Mouse (Mus musculus): ENCODE measurements around the gene Maml2. TPM values are rescaled to one million over a fixed set of nuclear protein-coding genes. Genes with fewer than 3 reads are reported as not detected.

The Maml2 gene
- polyA plus RNA-seq, 1 experiment from 2014 or later = 15.1 TPM

DNA sequence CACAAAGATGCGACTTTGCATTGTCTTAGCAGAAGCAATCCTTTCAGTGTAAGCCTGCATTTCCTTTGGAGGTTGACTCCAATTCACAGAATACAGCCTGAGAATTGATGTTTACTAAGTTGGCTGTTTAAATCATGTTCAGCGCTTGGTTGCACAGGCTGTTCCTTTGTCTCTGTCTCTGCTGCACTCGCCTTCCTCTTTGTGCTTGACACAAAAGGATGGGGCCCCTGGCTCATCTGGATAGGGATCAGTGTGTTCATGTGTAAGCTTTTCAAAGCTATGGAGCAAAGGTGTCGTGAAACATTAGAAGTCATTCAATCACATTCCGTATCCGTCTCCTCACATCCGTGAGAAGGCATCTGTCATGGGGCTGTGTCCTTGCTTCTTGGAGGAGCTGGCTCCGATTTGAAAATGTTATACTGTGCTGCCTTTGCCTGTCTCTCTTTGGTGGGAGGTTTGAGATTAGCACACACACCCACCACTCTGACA lies 354.7 kb downstream of the Maml2 start:
- no peak overlapping the region for H3K27ac ChIP-seq (ENCODE audit: low read length)
- TF ChIP-seq EP300 (IDR thresholded peaks at IDR 0.05) (no peak), CTCF (IDR thresholded peaks at IDR 0.05) (no peak)

DNA sequence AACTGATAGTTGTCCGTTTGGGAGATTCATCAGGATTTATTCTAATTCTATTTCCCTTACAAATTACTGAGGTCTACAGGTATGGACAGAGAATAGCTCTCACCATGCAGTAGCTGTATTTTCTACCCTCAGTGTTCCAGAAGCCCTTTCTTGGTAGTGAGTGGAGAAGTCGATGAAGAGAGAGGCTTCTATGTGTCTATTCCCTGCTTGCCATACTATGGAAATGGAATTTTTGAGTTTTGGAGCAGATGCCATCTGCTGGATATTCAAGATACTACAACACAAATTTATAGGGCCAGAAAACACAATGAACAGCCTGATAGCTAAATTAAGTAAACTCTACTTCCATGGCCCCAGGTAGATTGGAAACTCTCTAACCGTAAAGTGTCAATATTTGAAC lies 355.2 kb downstream of the Maml2 start:
- Histone ChIP-seq H3K4me1 (ENCODE audit: insufficient read depth, low read depth, low read length) (no peaks in the 10 kb centered on the region), H3K4me2 (replicated peaks; ENCODE audit: low read depth, low read length) (no peak overlapping the region), H3K27ac (ENCODE audit: low read length) (no peak overlapping the region), H3K27me3 (replicated peaks; ENCODE audit: insufficient read depth, low read length) (no peaks in the 10 kb centered on the region), H3K4me3 (ENCODE audit: low read depth, low read length) (no peak overlapping the region), H3K9me3 (ENCODE audit: low read length) (no peaks in the 10 kb centered on the region), H3K36me3 (ENCODE audit: insufficient read depth, low read length) (no peaks in the 10 kb centered on the region), H3K9ac (replicated peaks; ENCODE audit: low read depth) (no peak overlapping the region)
- ATAC-seq = peak; percentile 47
- TF ChIP-seq CTCF (IDR thresholded peaks at IDR 0.05) (peak; percentile 73), EP300 (IDR thresholded peaks at IDR 0.05) (0 out of 2 replicates have a peak, but pooled peaks have one; percentile 23)
- 22% methylated on average over 3 of the region's 3 CpGs for WGBS
- peak; percentile 81 for DNase-seq (ENCODE audit: low spot score)

More for the DNA sequence above, 354.7 kb downstream of the Maml2 start:
- DNase-seq (ENCODE audit: low spot score) (no peak), ATAC-seq (peak; percentile 11; the same call in 1 of the 2 replicates)
- Histone ChIP-seq H3K36me3 (ENCODE audit: insufficient read depth, low read length) (no peaks in the 10 kb centered on the region), H3K9ac (replicated peaks; ENCODE audit: low read depth) (no peak overlapping the region), H3K4me3 (ENCODE audit: low read depth, low read length) (no peak overlapping the region), H3K27me3 (replicated peaks; ENCODE audit: insufficient read depth, low read length) (no peaks in the 10 kb centered on the region), H3K9me3 (ENCODE audit: low read length) (no peaks in the 10 kb centered on the region), H3K4me1 (ENCODE audit: insufficient read depth, low read depth, low read length) (no peaks in the 10 kb centered on the region), H3K4me2 (replicated peaks; ENCODE audit: low read depth, low read length) (no peak overlapping the region)
- WGBS = 64% methylated on average over 8 of the region's 8 CpGs

DNA sequence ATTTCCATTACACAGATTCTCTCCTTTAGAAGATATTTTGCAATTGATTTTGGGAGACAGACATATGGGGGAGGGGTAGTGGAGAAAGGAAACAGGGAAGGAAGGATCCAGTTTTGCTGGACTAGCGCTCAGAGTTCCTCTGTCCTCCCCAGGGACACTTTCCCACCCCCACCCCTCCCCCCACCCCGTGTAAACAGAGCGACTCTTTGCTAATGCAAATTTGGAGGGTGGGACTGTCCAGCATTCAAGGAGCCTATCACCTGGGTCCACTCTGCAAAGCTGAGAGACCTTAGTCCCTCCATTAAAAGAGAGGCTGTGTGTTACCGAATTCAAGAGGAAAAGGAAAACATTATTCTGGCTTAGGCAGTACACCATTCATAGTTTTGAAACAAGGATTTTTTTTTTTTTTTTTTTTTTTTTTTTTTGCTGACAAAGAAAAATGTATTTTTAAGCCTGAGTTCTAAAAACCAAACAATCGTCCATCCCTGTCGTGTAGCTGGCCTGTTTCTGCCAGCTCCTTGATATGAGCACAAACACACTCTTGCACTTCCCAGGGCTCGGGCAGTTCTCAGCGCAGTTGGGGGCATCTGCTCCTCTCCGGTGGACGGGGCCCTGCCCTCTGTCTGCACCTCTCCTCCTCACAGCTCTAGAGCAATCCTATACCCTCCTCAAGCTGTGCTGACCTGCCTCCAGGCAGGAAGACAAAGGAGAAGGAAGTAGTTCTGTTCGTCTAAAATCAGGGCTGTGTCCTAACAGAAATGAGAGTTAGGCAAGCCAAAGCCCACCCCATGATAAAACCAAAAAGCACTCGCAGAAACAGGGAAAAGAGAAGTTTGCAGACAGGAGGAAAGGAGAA lies 364.2 kb downstream of the Maml2 start:
- Histone ChIP-seq H3K27ac (ENCODE audit: low read length) (peak overlapping the region; percentile 58; the same call in 1 of the 2 replicates), H3K27me3 (replicated peaks; ENCODE audit: insufficient read depth, low read length) (no peaks in the 10 kb centered on the region), H3K9ac (replicated peaks; ENCODE audit: low read depth) (no peak overlapping the region; the same call in 1 of the 2 replicates), H3K4me1 (ENCODE audit: insufficient read depth, low read depth, low read length) (peaks cover 9% of the 10 kb centered on the region; the same call in 1 of the 2 replicates), H3K9me3 (ENCODE audit: low read length) (no peaks in the 10 kb centered on the region), H3K4me3 (ENCODE audit: low read depth, low read length) (peak overlapping the region; percentile 19; the same call in 1 of the 2 replicates), H3K36me3 (ENCODE audit: insufficient read depth, low read length) (no peaks in the 10 kb centered on the region), H3K4me2 (replicated peaks; ENCODE audit: low read depth, low read length) (peak overlapping the region; percentile 49)
- DNase-seq (ENCODE audit: low spot score) (peak; percentile 49), ATAC-seq (peak; percentile 60)
- 7% methylated on average over 12 of the region's 12 CpGs for WGBS
- TF ChIP-seq EP300 (IDR thresholded peaks at IDR 0.05) (no peak), CTCF (IDR thresholded peaks at IDR 0.05) (no peak)

DNA sequence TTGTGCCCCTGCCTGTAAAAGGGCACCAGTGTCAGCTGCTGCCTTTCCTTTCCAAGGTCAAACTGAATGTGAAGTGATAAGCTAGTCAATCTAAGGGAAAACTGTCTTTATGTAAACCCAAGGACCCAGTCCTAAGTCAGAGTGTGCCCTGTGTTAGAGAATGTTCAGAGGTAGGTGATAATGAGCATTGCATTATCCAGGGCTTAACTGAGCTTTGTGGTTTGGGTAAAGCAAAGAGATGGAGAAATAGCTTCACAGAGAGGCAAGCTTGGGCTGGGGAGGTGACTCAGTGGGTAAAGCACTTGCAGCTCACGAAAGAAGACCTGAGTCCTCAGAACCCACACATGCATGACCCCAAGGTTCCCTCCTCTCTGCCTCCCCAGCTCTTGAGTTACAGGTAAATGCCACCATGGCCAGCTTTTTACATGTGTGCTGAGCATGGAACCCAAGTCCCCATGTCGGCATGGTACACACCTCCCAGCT lies 367.8 kb downstream of the Maml2 start:
- Histone ChIP-seq H3K9ac (replicated peaks; ENCODE audit: low read depth) (no peak overlapping the region), H3K4me1 (ENCODE audit: insufficient read depth, low read depth, low read length) (peaks cover 9% of the 10 kb centered on the region; the same call in 1 of the 2 replicates), H3K27me3 (replicated peaks; ENCODE audit: insufficient read depth, low read length) (no peaks in the 10 kb centered on the region), H3K4me3 (ENCODE audit: low read depth, low read length) (no peak overlapping the region), H3K9me3 (ENCODE audit: low read length) (no peaks in the 10 kb centered on the region), H3K27ac (ENCODE audit: low read length) (no peak overlapping the region), H3K4me2 (replicated peaks; ENCODE audit: low read depth, low read length) (no peak overlapping the region), H3K36me3 (ENCODE audit: insufficient read depth, low read length) (no peaks in the 10 kb centered on the region)
- no peak for DNase-seq (ENCODE audit: low spot score)
- no peak for TF ChIP-seq CTCF (IDR thresholded peaks at IDR 0.05)
- TF ChIP-seq EP300 (IDR thresholded peaks at IDR 0.05) = no peak
- 74% methylated on average over 2 of the region's 2 CpGs for WGBS
- no peak for ATAC-seq

DNA sequence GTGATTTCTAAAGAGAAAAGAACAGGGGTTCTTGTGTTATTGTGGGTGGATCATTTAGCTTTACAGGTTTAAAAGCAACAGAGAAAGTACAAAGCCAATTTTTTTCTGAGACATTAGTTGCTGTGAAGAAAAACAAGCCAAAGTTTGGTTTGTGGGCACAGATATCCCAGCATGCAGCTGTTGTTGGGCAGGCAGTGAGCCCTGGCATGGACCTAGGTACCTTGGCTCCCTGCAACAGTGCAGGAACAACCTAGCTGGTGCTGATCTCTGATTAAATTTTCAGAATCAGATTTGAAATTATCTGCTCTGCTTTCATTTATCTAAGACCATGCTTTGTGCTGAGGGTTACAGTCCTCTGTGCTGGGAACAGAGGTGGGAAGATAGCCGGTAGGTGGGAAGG lies 370.2 kb downstream of the Maml2 start:
- ATAC-seq = no peak
- Histone ChIP-seq H3K36me3 (ENCODE audit: insufficient read depth, low read length) (no peaks in the 10 kb centered on the region), H3K9me3 (ENCODE audit: low read length) (no peaks in the 10 kb centered on the region), H3K4me1 (ENCODE audit: insufficient read depth, low read depth, low read length) (no peaks in the 10 kb centered on the region), H3K27ac (ENCODE audit: low read length) (no peak overlapping the region), H3K9ac (replicated peaks; ENCODE audit: low read depth) (no peak overlapping the region), H3K4me2 (replicated peaks; ENCODE audit: low read depth, low read length) (no peak overlapping the region), H3K27me3 (replicated peaks; ENCODE audit: insufficient read depth, low read length) (no peaks in the 10 kb centered on the region), H3K4me3 (ENCODE audit: low read depth, low read length) (no peak overlapping the region)
- DNase-seq (ENCODE audit: low spot score) = no peak
- TF ChIP-seq CTCF (IDR thresholded peaks at IDR 0.05) = no peak
- no peak for TF ChIP-seq EP300 (IDR thresholded peaks at IDR 0.05)
- 96% methylated on average over 1 of the region's 1 CpGs for WGBS

DNA sequence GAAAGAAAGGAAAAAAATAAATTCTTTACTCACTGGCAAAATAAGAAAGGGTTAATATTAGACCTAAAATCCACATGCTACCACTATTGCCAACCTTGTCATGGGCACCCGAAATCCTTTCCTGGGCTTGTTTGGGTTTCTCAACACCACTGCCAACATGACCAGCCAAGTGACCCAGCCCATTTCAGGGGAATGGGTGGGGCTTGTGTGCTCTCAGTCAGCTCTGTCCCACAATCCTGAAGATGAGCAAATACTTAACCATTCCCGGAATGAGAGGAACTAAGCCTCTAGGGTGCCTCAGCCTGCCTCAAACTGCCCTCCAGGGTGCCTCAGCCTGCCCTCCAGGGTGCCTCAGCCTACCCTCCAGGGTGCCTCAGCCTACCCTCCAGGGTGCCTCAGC lies 371.0 kb downstream of the Maml2 start:
- H3K4me2 ChIP-seq (replicated peaks; ENCODE audit: low read depth, low read length) = no peak overlapping the region
- no peaks in the 10 kb centered on the region for H3K36me3 ChIP-seq (ENCODE audit: insufficient read depth, low read length)
- 31% methylated on average over 2 of the region's 2 CpGs for WGBS
- H3K27ac ChIP-seq (ENCODE audit: low read length) = no peak overlapping the region
- H3K4me1 ChIP-seq (ENCODE audit: insufficient read depth, low read depth, low read length) = no peaks in the 10 kb centered on the region
- TF ChIP-seq EP300 (IDR thresholded peaks at IDR 0.05) (no peak), CTCF (IDR thresholded peaks at IDR 0.05) (no peak)
- DNase-seq (ENCODE audit: low spot score) (peak; percentile 52), ATAC-seq (peak; percentile 35; the same call in 1 of the 2 replicates)
- no peak overlapping the region for H3K9ac ChIP-seq (replicated peaks; ENCODE audit: low read depth)
- no peaks in the 10 kb centered on the region for H3K9me3 ChIP-seq (ENCODE audit: low read length)
- no peak overlapping the region for H3K4me3 ChIP-seq (ENCODE audit: low read depth, low read length)
- no peaks in the 10 kb centered on the region for H3K27me3 ChIP-seq (replicated peaks; ENCODE audit: insufficient read depth, low read length)

Data from lung, postnatal 0 days (tissue).